Mouse (Mus musculus) ES-Bruce4 (cell line): ENCODE measurements around the gene Psen2.

Source experiments
- CTCF ChIP-seq: IDR thresholded peaks from one replicate; pipeline ENCODE4 v1.8.1; 2011; ENCODE audit warnings: low read depth, low read length
- EP300 ChIP-seq: IDR thresholded peaks from 2 replicates; pipeline ENCODE4 v1.6.1; 2011; ENCODE audit warnings: low read depth, low read length; ENCODE audit not compliant: insufficient read depth
- POLR2A ChIP-seq: IDR thresholded peaks from one replicate; pipeline ENCODE4 v1.8.1; 2011; ENCODE audit warnings: low read length; ENCODE audit not compliant: insufficient read depth

DNA sequence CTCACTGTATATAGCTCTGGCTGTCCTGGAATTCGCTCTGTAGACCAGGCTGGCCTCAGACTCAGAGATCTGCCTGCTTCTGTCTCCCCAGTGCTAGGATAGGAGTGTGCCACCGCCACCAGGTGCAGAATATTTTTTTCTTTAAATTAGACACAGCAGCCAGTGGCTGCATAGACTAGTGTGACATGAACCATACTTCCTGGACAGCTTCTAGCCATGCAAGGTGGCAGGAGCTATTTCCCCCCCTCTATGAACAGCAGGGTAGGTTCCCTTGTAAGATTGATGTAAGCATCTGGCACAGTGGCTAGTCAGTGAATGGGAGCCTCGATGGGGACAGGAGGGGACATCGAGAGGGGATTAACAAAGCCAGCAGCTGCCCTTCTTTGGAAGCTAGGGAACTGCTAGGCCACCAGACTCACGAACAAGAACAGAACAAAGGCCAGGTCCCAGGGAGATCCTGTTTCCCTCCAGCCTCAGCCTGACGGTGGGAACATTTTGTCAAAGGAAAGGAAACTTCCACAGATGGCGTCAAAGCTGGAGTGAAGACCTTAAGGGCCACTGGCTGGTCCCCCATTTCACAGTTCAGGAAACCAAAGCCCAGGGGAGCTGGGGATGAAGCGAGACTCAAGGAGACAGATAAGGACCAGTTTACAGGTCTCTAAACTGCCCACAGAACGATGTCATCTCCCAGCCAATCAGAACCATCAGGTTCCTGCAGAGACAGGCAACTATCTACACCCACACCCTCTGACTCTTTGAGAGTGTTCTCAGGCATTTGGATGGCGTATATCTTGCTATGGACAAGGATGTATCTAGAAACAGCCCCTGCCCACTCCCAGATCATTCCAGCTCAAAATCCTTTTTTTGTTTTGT, 11.8 kb downstream of the Psen2 start:
- TF ChIP-seq CTCF (no peak), EP300 (no peak), POLR2A (no peak)
